Mouse (Mus musculus) layer of hippocampus, postnatal 25 days (tissue): ENCODE results near the gene Grifin. TPM values are rescaled to one million over a fixed set of nuclear protein-coding genes. Genes with fewer than 3 reads are reported as not detected.

Experiments used
- DNase-seq, 2 experiments: peaks; one replicate each; pipeline ENCODE4 v3.0.0; 2022; ENCODE audit warnings: mixed read lengths in 2 of 2, low spot score in 1 of 2; ENCODE audit errors: extremely low spot score in 1 of 2
- total RNA-seq, 2 experiments: library from RNA; stranded (reverse); gene quantifications; 2 replicates each; pipeline ENCODE4 v1.2.3; 2021

Gene Grifin
- total RNA-seq, 2 experiments from 2014 or later, result not detected

DNA sequence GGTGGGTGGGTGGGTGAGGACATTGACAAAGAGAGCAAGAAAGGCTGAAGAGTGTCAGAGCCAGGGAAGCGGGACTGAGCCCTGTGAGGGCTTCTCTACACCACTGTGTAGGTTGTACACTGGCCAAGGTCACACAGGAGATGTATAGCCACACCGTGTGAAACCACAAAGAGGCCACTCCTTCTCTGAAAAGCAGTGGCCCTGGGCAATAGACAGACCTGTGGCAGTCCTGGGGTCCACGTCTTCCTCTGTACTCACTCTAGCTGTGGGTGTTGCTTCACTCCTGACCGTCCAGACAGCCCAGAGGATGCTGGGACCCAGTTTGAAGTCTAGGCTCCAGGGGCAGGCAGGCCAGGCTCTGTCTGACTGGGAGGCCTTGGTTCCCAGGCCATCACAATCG lies 30.0 kb upstream of the Grifin start:
- DNase-seq, result no peak

DNA sequence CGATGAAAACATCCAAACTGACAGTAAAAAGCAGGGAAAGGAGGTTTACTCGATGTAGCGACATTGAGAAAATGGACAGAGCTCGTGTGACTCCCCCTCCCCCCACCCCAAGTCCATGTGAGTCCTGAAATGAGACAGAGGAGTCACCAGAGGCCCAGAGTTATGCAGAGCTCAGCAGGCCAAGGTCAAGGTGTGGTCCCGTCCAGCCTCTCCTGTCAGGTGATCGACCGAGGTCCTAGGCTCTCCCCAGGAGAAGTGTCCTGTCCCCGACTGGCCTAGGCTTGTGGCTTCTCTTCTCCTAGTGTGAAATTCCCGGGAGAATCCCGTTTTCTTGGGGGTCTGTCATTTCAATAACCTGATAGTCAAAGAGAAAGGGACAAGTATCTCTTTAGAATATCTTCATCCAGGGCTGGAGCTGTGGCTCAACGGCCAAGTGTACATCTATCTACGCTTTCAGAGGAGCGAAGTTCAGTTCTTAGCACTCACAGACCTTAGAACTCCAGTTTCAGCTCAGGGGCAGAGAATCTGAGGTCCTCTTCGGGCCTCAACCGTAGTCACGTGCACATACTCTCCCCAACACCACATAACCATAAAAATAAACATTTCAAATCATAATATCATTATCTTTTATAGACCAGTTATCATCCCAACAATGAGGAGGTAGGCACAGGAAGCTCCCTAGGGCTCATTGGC lies 24.4 kb upstream of the Grifin start:
- no peak for DNase-seq

DNA sequence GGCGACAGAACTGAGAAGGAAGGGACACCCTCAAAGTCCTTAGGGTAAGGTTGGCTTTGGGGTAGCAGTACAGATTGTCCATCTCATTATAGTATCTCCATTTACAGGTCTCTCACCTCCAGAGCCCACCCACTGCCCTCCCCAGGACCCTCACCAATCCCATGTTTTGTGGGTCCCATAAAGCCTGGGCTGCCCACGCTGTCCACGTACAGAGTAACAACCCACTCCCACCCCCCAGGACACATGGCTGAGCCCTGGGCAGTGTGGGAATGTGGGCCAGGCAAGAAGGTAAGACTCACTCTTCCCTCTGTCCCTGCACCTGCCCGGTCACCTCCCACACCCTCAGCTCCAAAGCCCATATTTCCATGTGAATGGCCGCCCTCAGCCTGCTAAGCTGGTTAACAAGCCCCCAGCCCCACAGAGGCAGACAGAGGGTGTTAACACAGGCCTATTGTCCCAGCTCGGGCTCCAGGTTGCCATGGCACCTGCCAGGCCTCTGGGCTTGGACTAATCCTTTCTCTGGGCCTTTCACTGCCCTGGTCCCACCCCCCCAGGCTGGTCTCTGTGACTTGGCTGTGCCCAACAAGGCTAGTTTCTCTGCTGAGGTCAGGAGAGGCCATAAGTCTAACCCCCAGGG lies 19.0 kb upstream of the Grifin start:
- DNase-seq, result no peak

DNA sequence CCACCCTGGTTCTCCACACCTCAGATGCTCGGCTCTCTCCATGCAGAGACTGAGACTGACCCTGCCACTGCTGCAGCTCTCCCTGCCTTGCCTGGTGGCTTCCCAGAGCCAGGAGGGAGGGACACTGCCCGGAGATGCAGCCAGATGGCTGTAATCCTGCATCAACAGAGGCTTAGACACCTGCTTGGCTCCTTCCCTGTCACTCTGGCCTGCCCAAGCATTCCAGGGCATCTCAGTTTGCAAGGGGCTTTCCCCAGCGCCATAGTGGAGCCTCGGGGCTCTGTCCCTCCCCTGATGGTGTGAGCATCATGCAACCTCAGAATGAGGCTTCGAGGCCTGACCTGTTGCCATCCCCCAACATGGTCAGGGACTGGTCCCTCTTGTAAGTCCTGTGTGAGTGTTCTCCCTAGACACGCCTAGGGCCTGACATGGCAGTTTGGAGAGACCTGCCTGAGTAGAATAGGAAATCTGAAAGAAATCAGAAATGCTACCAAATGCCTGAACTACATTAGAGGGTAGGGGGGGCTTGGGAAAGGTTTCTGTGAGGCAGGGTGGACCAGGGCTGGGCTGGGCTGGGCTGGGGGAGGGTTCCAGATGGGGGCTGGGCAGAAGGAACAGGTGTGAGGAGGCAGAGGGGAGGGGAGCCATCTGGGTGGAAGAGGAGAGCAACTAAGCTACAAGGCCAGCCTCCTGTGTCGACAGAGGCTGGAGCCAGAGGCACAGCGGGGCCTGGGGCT lies 18.3 kb upstream of the Grifin start:
- DNase-seq, result no peak

DNA sequence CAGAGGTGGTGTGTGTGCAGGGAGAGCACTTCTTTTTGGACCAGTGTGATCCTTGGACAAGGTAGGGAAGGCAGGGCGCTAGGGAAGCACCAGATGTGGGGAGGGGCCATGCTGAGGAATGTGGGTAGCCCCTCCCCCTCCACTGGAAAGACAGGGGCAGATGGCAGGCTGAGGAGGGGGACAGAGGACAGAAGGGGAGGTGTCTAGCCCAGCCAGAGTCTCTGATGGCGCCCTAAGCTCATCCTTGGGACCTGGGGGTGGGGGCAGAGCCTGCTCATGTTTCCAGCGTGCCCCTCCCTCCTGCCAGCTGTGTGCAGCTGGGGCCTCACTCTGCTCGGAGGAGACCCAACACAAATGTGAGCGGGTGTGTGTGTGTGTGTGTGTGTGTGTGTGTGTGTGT lies 16.7 kb upstream of the Grifin start:
- DNase-seq, result no peak

DNA sequence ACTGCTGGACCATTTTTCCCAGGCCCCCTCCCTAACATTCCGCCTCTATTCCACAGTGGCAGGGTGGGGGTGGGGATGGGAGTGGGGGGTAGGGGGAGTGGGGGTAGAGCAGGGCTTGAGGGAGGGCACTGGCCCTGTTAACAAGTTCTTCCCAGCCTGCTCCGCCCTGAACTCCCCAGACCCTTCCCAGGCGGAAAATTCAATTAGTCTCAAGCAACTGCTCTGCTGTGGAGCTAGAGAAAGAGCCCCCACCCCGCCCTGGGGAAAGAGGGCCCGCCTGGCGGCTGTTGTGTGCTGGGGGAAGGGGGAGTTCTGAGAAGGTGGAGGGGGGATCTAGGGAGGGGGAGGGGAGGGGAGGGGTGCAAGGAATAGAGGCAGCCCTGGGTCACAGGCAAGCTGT lies 14.9 kb upstream of the Grifin start:
- no peak for DNase-seq

DNA sequence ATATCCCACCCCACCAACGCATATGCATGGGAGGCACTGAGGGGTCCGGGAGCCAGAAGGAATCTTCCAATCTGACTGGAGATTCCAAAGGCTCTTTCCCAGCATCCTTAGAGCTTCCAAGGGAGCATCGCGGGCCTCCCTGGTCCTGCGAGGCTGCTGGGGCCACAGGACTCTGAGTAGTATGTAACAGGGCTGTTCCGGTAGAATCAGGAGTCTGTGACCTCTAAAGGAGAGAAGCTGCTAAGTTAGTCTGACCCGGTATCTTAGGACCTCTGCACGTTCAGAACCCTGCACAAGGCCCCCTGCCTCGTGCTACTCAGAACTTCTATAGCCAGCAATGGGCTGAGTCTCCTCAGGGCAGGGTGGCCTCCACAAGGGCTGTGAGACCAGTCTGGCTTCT lies 14.3 kb upstream of the Grifin start:
- DNase-seq, result no peak

DNA sequence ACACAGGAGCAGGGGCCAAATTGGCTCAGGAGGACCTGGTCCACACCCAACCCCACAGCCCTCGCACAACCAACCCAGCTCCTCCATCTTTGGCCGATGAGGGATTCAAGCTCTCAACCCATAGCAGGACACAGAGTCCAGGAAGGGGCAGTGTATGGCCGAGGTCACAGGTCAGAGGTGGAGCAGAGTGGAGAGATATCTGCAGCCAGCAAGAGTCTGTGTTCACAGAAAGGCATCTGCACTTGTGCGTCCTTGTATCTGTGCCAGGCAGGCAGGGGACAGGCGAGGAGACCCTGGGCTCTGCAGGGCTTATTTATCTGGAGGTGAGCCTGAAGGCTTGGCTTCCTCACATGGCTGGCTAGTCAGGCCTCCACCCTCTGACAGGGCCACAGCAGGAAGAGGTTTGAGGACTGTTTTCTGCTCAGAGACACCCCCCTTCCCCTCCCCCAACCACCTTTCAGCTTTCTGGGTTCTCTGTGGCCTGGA lies 10.6 kb upstream of the Grifin start:
- no peak for DNase-seq

DNA sequence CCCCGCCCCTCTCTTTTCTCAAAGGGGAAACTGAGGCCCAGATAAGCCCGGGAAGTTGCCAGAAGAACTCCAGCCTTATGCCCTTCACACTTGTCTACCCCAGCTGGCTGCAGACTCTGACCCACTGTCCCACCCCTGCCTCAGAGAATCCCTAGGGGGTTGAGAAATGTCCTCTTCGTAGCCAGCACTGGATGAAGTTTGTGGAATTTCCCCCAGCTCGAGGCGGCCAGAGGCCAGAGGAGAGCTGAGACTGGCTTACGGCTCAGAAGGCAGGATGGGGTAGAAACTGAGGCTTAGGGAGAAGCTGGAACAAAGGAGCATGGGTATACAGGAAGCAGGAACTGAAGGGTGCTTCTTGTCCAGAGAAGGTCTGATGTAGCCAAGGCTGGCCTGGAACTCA lies 7.7 kb upstream of the Grifin start:
- DNase-seq, result no peak

DNA sequence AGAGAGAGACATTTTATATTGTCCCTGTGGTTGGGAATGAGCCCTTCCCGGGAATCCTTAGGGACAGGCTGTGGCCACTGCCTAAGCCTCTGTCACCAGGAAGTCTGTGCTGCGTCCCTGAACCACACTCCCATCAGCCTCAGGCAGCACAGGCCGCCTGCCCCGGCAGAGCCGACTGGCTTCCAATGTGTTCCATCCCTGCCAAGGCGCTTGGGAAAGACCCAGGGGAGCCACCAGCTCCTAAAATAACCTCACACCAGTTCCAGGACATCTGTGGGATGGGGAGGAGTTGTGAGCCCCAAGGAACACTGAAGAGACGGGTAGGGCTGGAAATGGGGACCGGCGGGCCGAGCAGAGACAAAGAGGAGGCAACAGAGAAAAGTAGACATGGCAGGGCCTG lies 6.8 kb upstream of the Grifin start:
- peak in 1 of 2 experiments; percentile 19 for DNase-seq

DNA sequence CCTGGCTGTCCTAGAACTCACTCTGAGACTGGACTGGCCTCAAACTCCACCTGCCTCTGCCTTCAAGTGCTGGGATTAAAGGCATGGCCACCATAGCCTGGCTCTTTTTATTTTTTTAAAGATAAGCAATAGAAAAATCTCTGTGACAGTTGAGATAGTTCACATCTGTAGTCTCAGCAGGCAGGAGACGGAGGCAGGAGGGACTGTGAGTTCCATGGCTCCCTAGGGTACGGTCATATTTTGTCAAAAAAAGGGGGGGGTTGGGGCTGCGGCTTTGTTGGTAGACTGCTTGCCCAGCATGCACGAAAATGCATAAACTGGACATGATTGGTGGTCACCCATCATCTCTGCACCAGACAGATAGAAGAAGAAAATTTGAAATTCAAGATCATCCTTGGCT lies 6.3 kb upstream of the Grifin start:
- DNase-seq, result no peak

DNA sequence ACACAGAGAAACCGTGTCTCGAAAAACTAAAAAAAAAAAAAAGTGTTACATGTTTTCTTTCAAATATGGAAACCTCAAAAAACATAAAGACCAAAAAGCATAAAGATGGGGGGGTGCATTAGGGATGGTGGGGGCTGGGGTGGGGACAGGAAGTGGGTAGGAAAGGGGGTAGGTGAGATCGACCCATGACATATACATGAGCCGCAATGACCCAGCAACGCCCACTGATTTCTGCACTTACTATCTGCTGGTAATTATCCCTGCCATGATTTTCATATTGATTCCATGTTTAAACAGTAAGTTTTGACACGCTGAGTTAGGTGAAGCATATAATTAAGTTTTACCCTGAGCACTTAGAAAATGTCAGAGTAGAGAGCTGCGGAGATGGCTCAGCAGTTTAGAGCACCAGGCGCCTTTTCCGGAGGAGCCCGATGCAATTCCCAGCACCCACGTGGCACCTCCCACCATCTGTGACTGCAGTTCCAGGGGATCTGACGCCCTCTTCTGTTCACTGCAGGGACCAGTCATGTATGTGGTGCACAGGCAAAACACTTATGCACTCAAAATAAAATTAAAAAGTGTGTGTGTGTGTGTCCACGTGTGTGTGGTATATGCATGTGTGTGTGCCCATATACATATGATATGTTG lies 5.5 kb upstream of the Grifin start:
- no peak for DNase-seq

DNA sequence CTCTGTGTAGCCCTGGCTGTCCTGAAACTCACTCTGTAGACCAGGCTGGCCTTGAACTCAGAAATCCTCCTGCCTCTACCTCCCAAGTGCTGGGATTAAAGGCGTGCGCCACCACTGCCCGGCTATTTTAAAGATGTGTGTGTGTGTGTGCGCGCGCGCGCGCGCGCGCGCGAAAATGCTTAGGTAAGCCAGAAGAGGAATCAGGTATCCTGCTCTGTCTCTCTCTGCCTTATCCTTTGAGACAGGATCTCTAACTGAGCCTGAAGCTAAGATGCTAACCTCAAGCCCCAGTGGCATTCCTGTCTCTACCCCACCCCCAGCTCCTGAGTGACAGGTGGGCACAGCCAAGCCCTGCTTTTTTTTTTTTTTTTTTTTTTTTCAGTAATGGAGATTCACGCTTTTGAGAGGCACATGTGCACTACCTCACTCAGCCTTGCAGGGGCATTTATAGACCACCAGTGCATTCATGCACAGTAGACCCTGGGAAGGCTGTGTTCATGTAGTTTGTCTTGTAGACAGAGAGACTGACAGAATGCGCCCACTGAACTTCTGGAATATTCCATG lies 4.2 kb upstream of the Grifin start:
- DNase-seq, result no peak

DNA sequence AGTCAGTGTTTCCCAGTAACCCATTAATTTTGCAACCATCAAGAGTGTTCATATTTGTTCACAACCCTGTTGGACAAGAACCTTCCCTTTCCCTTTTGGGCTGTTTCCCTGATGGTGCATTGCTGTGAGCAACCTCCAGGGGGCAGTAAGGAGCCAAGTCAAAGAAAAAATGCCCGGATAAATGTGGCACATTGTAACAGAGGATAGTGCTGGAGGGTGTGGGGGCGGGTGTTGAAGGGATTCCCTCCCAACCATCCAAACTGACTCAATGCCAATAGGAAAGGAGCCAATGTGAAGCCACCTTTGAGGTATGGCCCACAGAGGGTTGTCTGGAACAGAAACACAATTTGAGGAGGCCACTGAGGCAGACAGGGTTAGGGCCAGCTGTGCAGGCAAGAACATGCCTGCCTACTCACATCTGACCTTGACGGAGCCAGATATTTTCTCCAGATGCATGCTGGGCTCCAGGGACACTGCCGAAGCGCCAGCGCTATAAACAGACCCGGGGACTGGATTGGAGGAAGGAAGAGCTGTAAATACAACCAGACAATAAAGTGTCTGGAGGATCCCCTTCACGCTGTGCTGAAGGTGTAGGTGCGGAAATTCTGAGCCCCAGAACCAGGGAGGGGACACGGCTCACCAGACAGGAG lies 3.6 kb upstream of the Grifin start:
- DNase-seq, result peak; percentile 37 to 71

DNA sequence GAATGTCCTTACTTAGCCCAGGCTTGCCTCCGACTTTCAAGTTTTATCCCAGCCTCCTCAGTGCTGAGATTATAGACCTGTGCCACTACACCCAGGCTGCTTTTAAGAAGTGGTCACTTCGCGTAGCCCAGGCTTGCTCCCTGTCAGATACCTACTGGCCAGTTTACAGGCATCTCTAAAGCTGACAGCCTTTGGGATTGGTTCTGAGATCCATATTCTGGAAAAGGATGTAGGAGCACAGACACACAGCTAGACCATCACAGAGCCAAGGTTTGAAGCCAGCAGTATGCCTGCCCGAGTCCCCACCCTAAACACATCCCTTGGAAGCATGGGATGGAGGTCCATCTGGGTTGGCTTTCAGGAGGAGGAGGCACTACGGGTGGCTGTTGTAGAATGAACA lies 2.9 kb upstream of the Grifin start:
- no peak for DNase-seq

DNA sequence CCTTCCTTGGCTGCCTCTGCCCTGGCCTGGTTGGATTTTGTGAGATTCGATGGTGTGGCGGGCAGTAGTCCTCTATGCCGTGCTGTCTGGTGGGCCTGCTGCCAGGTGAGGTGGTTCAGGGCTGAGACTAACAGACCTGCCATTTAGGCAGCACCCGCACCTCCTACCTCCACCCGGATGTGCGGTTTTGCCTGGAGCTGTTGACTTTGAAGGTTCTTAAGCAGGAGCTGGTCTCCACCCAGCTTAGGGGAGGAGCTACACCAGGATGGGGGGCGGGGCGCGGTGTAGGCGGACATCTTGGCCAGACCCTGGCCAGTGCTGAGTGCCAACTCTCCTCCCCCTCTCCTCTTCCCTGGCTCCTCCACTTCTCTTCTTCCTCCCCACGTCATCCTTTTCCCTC lies 2.5 kb upstream of the Grifin start:
- DNase-seq, result peak in 1 of 2 experiments; percentile 23

DNA sequence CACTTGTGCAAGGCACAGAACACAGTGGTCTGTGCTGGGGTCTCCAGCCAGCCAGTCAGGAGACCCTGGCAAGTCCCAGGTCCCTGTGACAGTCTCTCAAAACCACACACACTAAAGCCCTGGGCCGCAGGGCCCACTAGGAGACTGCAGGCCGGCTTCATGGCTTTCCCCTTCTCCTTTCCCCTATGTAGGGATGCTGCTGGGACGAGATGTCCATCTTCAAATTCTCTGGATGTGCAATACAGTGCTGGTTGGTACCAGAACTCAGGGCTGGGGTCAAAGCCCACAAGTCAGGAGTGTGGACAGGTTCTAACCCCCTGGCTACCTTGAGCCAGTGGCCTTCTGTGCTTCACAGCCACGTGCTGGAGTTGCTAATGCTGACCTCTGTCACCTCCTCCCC lies 1.4 kb upstream of the Grifin start:
- no peak for DNase-seq

DNA sequence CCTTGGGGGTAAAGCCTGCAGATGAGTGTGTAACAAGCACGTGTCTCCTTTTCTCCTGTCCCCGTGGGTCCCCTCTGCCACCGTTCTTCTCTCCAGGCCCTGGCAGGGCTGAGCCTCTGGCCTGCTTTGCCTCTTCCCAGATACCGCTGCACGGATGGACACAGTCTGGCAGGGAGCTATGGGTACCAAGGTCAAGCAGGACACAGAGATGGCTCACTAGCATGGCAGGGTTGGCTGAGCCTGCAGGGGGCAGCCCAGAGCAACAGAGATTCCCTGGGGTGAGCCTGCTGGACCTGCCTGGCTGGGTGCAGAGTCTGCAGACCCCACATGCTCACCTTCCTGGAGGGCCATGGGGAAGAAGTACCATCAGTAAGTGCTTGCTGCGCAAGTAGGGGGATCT lies 985 bp upstream of the Grifin start:
- peak in 1 of 2 experiments; percentile 63 for DNase-seq

DNA sequence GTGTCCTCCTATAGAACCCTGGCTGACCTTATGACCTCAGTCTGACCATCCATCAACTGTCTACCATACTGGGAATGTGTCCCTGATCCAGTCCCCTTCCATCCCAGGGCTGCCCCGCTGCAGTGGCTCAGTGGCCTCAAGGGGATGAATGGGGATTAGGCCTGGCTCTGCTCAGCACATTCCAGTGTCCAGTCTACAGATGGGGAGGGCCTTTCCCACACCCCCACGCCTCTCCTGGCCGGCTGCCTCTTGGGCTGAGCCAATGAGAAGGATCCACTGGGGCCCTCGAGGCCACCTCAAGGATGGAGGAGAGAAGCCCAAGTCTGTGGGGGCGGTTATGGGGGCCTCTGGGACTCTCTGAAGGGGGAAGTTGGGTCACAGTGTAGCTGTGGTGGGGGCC lies 580 bp upstream of the Grifin start:
- no peak for DNase-seq

DNA sequence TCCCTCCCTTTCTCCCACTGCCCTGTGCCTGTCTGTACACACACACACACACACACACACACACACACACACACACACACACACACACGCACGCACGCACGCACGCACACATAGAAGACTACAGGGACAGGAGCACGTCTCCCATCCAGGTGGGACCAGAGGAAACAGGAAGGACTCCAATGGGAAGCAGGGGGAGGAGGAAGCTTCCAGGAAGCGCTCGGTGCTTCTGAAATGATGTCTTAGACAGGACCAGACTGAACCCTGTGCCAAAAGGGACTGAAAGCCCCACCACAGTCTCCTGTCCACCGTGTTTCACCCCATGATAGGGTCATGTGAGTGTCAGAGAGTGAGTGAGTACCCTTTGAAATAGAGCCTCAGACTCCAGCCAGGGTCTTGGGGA lies 2.3 kb downstream of the Grifin start:
- DNase-seq, result no peak
